Mouse (Mus musculus) thymus, postnatal 36 days (tissue): Measurements from ENCODE around the gene Limch1.

Experiments used
- DNase-seq, 2 experiments: peaks; one replicate each; pipeline ENCODE4 v3.0.0; 2022; ENCODE audit warnings: mixed read lengths in 2 of 2

Limch1 gene

GRCm38 (mm10) chr5:66941710-66942450 lies 196.3 kb downstream of the Limch1 start:
- DNase-seq = no peak

- no peak for DNase-seq
These were observed 197.3 kb downstream of the Limch1 start for GRCm38 (mm10) chr5:66942922-66943321.

DNA sequence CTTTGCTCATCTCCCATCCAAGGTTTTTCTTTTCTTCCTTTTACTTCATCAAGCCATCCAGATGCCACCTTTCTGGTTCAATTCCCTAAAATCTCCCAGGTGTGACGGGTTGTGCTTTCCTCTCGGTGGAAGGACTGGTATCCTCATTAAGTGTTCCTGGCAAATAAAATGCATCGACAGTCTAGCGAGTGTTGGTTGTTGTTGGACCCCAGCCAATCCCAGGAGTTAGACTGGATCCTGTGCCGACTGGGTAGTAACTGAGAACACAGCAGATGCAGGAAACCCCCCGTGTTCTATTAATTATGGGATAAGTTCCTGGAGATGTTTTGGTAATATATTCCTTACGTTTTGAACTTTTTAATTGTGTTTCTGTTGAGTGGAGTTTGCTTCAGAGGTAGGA lies 197.9 kb downstream of the Limch1 start:
- no peak for DNase-seq

DNA sequence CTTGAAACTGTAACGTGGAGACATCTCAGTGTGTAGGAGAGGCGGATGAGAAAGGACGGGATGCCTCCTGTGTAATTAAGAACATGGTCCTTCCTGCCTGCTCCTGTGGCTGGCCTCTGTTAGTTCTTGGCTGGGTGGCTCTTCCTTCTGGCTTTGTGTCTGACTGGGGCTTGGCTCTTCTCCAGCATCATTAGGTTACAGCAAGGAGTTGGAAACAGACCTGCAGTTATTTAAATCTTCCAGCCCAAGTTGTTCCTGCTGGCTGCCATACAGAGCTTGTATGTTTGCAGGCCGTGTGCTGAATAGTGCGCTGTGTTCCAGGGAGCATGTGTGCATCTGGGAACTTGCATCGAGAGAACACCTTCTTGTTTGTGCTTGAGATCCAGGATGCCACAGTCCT lies 202.3 kb downstream of the Limch1 start:
- DNase-seq = no peak

GRCm38 (mm10) chr5:66949098-66949692 lies 203.6 kb downstream of the Limch1 start:
- DNase-seq = no peak

- DNase-seq = no peak
These were observed 207.7 kb downstream of the Limch1 start for GRCm38 (mm10) chr5:66953375-66953774.

DNA sequence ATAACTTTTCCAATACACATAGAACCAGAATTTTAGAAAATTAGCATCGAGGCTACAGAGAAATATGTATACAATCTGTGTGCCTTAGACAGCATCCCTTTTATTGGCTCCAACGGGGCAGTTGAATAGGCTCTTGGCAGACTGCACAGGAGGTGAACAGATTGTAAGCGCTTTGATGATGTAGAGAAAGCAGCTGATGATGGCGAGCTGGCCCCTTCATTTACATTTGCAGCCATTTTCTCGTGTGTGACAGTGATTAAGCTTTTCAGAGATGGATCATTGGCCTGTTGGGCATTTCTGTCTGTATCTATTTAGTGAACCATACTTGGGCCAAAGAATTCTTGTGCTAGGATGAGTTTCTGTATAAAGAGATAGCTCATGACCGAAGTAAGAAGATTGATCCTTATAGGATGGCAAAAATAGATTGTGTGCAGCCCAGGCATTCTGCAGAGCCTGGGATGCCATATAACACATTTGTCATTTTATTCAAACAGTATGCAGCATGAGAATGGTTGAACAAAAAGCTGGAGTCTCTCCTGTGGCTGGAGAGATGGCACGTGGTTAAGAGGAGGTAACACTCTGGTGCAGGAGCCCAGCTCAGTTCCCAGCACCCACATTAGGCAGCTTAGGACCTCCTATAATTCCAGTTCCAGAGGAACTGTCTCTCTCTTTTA lies 208.5 kb downstream of the Limch1 start:
- no peak for DNase-seq

DNA sequence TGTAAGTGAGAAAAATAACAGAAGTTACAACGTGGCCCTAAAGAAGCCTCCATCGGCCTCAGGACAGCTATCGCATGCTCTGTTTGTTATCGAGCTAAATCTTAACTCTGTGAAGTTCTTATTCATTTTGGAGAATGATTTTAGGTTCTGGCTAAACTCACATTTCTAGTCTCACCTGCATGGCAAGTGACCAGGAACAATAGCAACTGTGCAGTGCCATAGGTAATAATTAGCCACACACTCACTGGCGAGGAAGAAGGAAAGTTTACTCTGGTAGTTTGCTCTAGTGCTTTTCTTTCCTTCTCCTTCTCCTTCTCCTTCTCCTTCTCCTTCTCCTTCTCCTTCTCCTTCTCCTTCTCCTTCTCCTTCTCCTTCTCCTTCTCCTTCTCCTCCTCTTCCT lies 209.6 kb downstream of the Limch1 start:
- no peak for DNase-seq

DNA sequence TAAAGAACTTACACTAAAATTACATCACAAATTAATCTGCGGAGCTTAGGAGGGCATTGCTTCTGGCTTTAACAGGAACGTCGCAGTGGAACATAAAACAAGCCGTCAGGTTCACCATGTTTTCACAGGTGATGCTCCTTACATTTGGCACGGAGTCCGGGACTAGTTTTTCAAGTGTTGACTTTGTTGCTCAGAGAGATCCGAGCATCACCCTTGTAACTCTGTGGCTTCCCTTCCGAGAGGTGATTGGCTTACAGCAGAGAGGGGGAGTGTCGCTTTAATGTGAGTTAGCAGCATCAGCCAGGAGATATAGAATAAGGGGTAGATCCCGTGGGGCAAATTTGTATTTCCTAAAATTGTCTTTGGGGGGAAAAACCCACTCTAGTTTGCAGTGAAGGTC lies 212.0 kb downstream of the Limch1 start:
- DNase-seq = no peak

- no peak for DNase-seq
These were observed 212.5 kb downstream of the Limch1 start for GRCm38 (mm10) chr5:66958118-66958517.

DNA sequence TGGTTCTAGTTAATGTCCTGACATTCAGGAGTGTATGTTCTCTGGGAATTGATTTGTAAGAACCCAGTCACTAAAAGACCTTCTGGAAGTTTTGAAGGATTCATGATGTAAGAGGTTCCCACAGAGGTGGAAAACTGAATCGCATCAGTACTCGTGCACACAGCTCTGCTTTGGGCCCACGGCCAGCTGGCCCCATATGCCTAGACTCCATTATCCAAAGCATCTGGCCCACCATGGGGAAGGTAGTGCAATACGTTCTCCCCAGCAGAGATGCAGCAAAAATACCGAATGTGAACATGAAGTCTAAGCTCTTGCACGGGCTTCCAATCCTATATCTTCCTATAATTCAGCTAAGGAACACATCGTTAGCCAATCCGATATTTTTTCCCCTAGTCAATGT lies 214.3 kb downstream of the Limch1 start:
- no peak for DNase-seq

DNA sequence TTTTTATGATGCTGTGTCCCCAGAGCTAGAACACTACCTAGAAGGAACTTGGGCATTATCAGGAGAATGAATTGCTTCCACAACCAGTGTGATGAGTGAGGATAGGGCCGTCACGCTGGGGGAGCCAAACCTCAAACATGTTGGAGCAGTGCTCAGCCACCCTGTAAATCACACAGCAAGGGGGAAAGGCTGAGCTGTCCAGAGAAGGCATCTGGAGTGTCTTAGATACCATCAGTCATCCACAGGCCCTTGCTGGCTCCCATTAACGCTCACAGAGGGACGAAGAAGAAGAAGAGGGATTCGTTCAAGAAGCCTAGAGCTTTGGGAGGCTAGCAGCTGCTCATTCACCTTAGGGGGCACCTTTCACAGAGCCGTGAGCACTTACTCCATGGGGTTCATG lies 219.8 kb downstream of the Limch1 start:
- no peak for DNase-seq

DNA sequence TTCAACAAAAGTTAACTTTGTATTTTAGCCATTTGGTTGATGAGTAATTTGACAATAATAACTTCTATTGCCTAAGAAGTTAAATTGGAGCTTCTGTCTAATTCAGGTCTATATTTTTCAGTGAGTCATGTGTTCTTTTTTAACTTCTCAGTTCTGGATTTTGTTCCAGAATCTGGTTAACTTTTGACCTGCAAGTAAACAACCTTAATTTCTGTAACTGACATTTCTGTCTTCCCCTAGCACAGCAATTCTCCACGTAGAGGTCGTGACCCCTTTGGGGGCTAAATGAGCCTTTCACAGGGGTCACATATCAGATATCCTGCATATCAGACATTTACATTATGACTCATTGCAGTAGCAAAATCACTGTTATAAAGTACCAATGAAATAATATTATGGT lies 221.5 kb downstream of the Limch1 start:
- DNase-seq = no peak

- DNase-seq = no peak
These were observed 222.0 kb downstream of the Limch1 start for GRCm38 (mm10) chr5:66967646-66968045.

- DNase-seq = no peak
These were observed 222.6 kb downstream of the Limch1 start for GRCm38 (mm10) chr5:66968059-66968833.

DNA sequence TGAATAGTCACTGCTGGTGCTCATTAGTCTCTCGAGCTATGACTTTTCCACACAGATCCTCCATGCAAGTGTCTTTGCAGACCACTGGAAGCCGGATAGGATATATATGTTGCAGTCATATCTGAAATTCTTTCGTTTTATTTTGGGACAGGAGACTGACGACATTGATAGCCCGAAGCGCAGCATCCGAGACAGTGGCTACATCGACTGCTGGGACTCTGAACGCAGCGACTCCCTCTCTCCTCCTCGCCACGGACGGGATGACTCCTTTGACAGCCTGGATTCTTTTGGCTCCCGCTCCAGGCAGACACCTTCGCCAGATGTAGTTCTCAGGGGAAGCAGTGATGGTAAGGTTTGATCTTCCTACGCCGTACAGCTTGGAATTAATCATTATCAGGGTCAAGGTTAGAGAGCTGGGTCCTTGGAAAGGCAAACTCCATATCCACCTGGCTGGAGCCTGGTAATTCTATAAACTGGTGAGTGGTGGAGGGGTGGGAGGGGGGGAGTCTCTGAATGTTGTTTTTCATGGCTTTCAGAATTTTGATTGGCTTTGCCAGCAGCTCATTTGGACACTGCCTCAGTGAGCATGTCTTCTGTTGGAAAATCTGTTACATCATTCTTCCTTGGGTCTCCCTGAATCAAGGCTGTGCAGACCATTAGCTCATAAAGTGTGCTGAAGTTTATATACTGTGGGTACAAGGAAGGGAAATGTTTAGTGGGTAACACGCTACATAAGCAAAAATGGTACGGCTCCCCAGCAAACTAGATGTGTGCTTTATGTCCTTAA lies 223.5 kb downstream of the Limch1 start:
- no peak for DNase-seq

GRCm38 (mm10) chr5:66975621-66976020 lies 230.0 kb downstream of the Limch1 start:
- DNase-seq = no peak

DNA sequence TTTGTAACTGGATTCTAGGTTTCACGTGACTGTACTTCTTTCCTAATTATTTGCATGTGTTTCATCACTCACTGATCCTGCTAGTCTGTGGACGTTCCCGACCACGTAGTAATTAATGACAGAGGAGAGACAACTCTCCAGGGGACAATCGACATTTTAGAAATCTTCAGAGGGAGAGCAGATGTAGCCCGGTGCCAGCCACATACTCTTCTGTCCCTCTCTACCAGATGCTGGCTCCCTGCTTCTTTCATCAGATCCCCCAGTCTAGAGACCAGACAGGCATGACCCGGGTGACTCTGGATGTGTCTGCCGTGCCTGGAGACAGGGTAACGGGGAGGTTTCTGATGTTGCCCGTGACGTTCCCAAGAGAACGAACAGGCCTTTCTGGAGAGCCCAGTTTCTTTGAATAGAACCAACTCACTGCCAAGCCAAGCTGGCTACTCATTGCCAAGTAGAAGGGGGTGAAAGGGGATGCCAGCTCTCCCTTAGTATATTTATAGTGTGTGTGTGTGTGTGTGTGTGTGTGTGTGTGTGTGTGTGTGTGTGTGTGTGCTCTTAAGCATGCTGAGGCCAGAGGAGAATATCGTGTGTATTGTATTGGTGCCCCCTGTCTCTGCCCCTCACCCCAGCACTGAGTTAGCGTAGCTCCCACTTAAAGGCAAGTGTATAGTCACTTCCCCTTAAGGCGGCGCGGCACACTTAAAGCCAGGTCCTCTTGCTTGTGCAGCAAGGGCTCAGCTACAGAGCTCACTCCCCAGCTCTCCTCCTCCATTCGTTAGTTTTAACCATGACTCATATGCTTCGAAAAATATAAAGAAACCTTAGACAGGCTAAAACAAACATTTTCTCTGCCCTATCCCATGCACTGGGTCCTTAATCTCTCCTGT lies 233.9 kb downstream of the Limch1 start:
- DNase-seq = no peak

DNA sequence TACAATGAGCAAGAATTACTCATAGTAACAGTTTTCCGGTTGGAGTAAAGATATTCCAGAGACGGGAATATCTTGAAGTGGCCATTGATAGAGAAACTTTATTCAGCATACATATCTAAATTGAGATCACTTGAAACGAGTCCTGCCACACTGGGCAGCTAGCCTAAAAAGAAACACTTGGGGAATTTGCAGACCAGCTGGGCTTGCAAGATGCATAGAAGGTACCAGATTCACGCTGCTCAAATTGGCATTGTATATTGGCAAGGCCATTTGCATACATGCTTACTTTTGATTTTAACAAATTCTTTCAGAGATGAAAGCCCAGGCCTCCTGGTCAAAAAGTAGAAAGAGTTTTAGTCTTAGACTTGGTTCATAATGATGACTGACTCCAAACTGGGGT lies 235.2 kb downstream of the Limch1 start:
- DNase-seq = no peak

DNA sequence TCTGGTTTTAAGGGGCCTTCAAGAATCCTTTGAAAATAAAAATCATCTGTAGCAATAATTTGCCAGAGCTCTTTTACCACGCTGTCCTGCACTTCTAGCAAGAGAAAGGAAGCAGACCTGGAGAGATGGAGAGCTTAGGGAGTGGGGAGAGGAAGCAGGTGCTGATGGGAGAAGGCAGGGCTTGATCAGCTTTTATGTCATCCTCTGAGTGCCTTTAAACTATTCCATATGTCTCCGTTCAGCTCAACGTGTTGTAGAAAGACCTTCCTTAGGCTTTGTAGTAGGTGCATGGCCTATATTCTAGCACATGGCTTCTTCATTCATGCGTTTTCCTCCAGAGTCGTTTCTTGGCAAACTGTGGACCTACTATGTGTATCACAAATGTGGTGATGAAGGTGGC lies 237.5 kb downstream of the Limch1 start:
- DNase-seq = no peak

GRCm38 (mm10) chr5:66988926-66989325 lies 243.3 kb downstream of the Limch1 start:
- DNase-seq = no peak

DNA sequence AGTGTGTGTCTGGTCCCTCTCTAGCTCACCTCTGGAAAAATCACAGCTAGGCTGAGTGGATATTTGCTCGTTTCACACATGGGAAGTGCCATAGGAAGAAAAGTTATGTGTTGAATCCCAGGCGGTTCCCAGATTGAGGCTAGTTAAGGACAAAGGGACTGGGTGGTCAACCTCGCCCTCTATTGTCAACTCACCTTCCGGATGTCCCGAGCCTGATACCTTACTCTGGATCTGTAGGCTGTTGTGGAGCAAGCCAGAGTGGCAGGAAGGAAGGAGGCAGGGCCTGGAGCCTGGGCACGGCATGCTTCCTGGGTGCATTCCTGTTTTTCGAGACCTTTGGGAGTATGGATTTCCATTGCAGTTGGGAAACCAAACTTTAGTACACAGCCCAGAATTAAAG lies 243.9 kb downstream of the Limch1 start:
- no peak for DNase-seq
